Mouse (Mus musculus) midbrain, embryonic 16.5 days (tissue): ENCODE measurements at regions not wholly inside any gene's neighbourhood (a gene's known extent, or its start where the extent isn't known, plus 50 kb on each side); places are given as distances from the start of the nearest gene placed in this dataset.

Experiments
- ATAC-seq: fragments of 200-750 bp; cut with Nextera tagmentation; 2 replicates; pipeline ENCODE4 v1.8.0; 2017; ENCODE audit warnings: moderate TSS enrichment
- H3K27ac ChIP-seq: fragments of 300-500 bp; sonication (generic); 2 replicates; pipeline ENCODE4 v1.5.1; 2014; ENCODE audit warnings: mild to moderate bottlenecking, low read length, mixed read lengths
- H3K27me3 ChIP-seq: fragments of 300-500 bp; sonication (generic); 2 replicates; pipeline ENCODE4 v1.6.1; 2014; ENCODE audit warnings: low read depth, low read length, mixed read lengths; ENCODE audit not compliant: control insufficient read depth, insufficient read depth
- H3K36me3 ChIP-seq: fragments of 300-500 bp; sonication (generic); 2 replicates; pipeline ENCODE4 v1.6.1; 2014; ENCODE audit warnings: mild to moderate bottlenecking, low read length, moderate library complexity, mixed read lengths; ENCODE audit not compliant: control insufficient read depth, insufficient read depth
- H3K4me1 ChIP-seq: fragments of 300-500 bp; sonication (generic); 2 replicates; pipeline ENCODE4 v1.6.1; 2014; ENCODE audit warnings: mild to moderate bottlenecking, low read length, mixed read lengths; ENCODE audit not compliant: control insufficient read depth, insufficient read depth
- H3K4me2 ChIP-seq: fragments of 300-500 bp; sonication (generic); 2 replicates; pipeline ENCODE4 v1.6.1; 2014; ENCODE audit warnings: mild to moderate bottlenecking, low read length, mixed read lengths
- H3K4me3 ChIP-seq: fragments of 300-500 bp; sonication (generic); 2 replicates; pipeline ENCODE4 v1.5.1; 2014; ENCODE audit warnings: low read depth, mild to moderate bottlenecking, low read length, moderate library complexity, mixed read lengths
- H3K9ac ChIP-seq: fragments of 300-500 bp; sonication (generic); 2 replicates; pipeline ENCODE4 v1.6.1; 2014; ENCODE audit warnings: low read depth, low read length, mixed read lengths
- H3K9me3 ChIP-seq: fragments of 300-500 bp; sonication (generic); replicated peaks from 2 replicates; pipeline ENCODE4 v1.6.1; 2014; ENCODE audit warnings: mild to moderate bottlenecking, low read length, mixed read lengths; ENCODE audit not compliant: control insufficient read depth, poor library complexity, severe bottlenecking
- WGBS: fragments of 180-500 bp; shearing (Covaris S2); extraction: QIAGEN DNeasy Blood & Tissue Kit; methylation state at CpG from one replicate; pipeline ENCODE4 v1.1.7; 2014; 5-methylcytosine and 5-hydroxymethylcytosine counted together

DNA sequence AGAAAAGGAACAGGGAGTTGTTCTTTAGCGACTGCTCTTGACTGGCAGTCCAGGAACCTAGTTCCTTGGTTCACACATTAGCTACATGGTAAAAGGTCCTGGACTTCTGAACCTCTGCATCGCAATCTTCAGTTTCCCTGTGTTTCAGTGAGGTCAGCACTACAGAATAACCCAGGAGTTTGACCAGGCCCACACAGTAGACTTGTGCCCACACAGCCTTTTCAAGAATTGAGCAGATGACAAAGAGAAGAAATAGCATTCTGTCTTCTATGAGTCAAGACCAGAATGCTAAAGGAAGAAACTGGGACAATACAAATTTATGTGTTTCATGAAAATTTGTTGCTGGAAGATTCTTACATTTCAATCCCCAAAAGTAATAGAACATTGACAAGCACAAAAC, 1162.7 kb upstream of the Slc39a10 start:
- ATAC-seq, result no peak
- Histone ChIP-seq H3K4me3 (no peak overlapping the region), H3K27ac (no peak overlapping the region), H3K36me3 (no peaks in the 10 kb centered on the region), H3K4me2 (no peak overlapping the region), H3K27me3 (no peaks in the 10 kb centered on the region), H3K4me1 (no peaks in the 10 kb centered on the region), H3K9me3 (no peaks in the 10 kb centered on the region), H3K9ac (no peak overlapping the region)
- WGBS, result 87% methylated on average over 2 of the region's 2 CpGs

DNA sequence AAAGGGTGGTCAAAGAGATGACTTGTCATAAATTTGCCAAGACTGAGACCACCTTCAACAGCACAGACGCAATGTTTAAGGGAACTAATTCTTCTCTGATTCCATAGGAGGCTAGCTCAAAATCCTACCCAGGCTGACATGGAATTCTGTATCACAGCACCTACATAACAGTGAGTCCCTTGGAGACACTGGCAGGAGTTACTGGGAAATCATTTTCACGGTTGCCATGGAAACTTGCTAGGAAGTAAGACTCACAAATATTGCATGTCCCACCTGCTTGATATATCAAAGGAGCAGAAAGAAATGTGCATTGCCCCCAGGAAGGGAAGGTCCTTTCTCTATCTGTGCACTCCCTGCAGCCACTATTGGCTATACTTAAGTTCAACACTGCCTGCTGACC, 1139.0 kb upstream of the Slc39a10 start:
- 74% methylated on average over 2 of the region's 2 CpGs for WGBS
- no peaks in the 10 kb centered on the region for H3K4me1 ChIP-seq
- peak; percentile 76 for ATAC-seq
- no peaks in the 10 kb centered on the region for H3K36me3 ChIP-seq
- H3K4me3 ChIP-seq, result no peak overlapping the region
- no peaks in the 10 kb centered on the region for H3K9me3 ChIP-seq
- no peak overlapping the region for H3K9ac ChIP-seq
- H3K4me2 ChIP-seq, result no peak overlapping the region
- H3K27ac ChIP-seq, result no peak overlapping the region
- no peaks in the 10 kb centered on the region for H3K27me3 ChIP-seq
